Mouse (Mus musculus) liver, embryonic 14.5 days (tissue): ENCODE measurements around the gene Canx. TPM values are rescaled to one million over a fixed set of nuclear protein-coding genes. Genes with fewer than 3 reads are reported as not detected.
A peak's percentile ranks its signal among the peaks of the same experiment; 100 is the strongest.

ENCODE experiments used
- ATAC-seq: fragments of 200-750 bp; cut with Nextera tagmentation; 2 replicates; pipeline ENCODE4 v1.8.0; 2017; ENCODE audit warnings: moderate number of reproducible peaks, mild to moderate bottlenecking, moderate library complexity; ENCODE audit not compliant: insufficient read depth
- DNase-seq, 3 experiments: peaks; one replicate each; pipeline ENCODE4 v3.0.0-alpha.2; 2012 to 2013; ENCODE audit warnings: low read depth in 3 of 3, low spot score in 3 of 3
- H3K27ac ChIP-seq: fragments of 300-500 bp; sonication (generic); 2 replicates; pipeline ENCODE4 v1.5.1; 2014; ENCODE audit warnings: moderate library complexity, mild to moderate bottlenecking, control low read depth, inconsistent platforms
- H3K27me3 ChIP-seq: fragments of 300-500 bp; sonication (generic); 2 replicates; pipeline ENCODE4 v1.6.1; 2014; ENCODE audit warnings: mild to moderate bottlenecking, low read length, moderate library complexity; ENCODE audit not compliant: control insufficient read depth, insufficient read depth
- H3K36me3 ChIP-seq: fragments of 300-500 bp; sonication (generic); replicated peaks from 2 replicates; pipeline ENCODE4 v1.6.1; 2014; ENCODE audit warnings: low read depth; ENCODE audit not compliant: control insufficient read depth, insufficient read depth
- H3K4me1 ChIP-seq, 2 experiments: fragments of 200-500 bp in 1 of 2; fragments of 300-500 bp in 1 of 2; sonication (generic) in 1 of 2; replicated peaks; 2 replicates each; pipeline ENCODE4 v1.6.1; 2012 to 2014; ENCODE audit warnings: antibody characterized with exemption in 1 of 2, inconsistent platforms in 1 of 2, low read length in 1 of 2; ENCODE audit not compliant: control insufficient read depth in 2 of 2, insufficient read depth in 2 of 2
- H3K4me2 ChIP-seq: fragments of 300-500 bp; sonication (generic); 2 replicates; pipeline ENCODE4 v1.6.1; 2014; ENCODE audit warnings: low read depth, mild to moderate bottlenecking, control low read depth, moderate library complexity
- H3K4me3 ChIP-seq, 2 experiments: fragments of 200-500 bp in 1 of 2; fragments of 300-500 bp in 1 of 2; sonication (generic) in 1 of 2; 2 replicates each; pipeline ENCODE4 v1.5.1; 2012 to 2014; ENCODE audit warnings: low read depth in 2 of 2, low read length in 2 of 2, mild to moderate bottlenecking in 2 of 2, control low read depth in 1 of 2, inconsistent platforms in 1 of 2, moderate library complexity in 1 of 2; ENCODE audit not compliant: insufficient read depth in 1 of 2
- H3K9ac ChIP-seq: fragments of 300-500 bp; sonication (generic); replicated peaks from 2 replicates; pipeline ENCODE4 v1.6.1; 2014; ENCODE audit warnings: mild to moderate bottlenecking, control low read depth, moderate library complexity
- H3K9me3 ChIP-seq: fragments of 300-500 bp; sonication (generic); 2 replicates; pipeline ENCODE4 v1.6.1; 2016; ENCODE audit warnings: low read length, mixed read lengths; ENCODE audit not compliant: control insufficient read depth
- CTCF ChIP-seq: IDR thresholded peaks from 2 replicates; pipeline ENCODE4 v1.5.1; 2016; ENCODE audit warnings: antibody characterized with exemption, low read depth, control low read depth
- EP300 ChIP-seq: IDR thresholded peaks from 2 replicates; pipeline ENCODE4 v1.6.1; 2016; ENCODE audit warnings: antibody characterized with exemption, low read depth
- WGBS: fragments of 180-500 bp; shearing (Covaris S2); extraction: QIAGEN DNeasy Blood & Tissue Kit; methylation state at CpG from one replicate; pipeline ENCODE4 v1.1.7; 2014; ENCODE audit not compliant: insufficient replicate concordance; 5-methylcytosine and 5-hydroxymethylcytosine counted together
- polyA plus RNA-seq, 2 experiments: library from polyadenylated mRNA; depleted of rRNA in 1 of 2; stranded (reverse) in 1 of 2; unstranded in 1 of 2; fragments of >200 nt; fragmentation: Nextera tagmentation in 1 of 2; extraction: Ambion mirVana in 1 of 2; gene quantifications; 2 replicates each; pipeline versions ENCODE4 v1.2.1 to v1.2.3; 2012 to 2014

Canx gene
- polyA plus RNA-seq, 2 experiments: 91.6 to 136 TPM

DNA sequence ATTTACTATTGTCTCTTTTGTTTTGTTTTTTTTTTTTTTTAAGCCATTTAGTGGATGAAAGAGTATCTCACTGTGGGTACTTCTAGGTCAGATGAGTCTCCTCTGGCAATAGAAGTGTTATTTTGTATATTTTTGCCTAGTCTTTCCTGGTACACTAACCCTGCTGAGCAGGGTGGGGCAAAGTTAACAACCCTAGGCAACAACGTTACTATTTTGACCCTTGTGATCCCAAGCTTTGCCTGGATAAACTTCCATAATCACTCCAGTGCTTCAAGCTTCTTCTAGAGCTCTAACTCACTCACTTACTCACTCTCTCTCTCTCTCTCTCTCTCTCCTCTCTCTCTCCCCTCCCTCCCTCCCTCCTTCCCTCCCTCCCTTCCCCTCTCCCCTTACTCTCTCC lies 10.7 kb upstream of the Canx start:
- Histone ChIP-seq H3K36me3 (no peaks in the 10 kb centered on the region), H3K4me1 (no peaks in the 10 kb centered on the region), H3K27me3 (no peaks in the 10 kb centered on the region), H3K9ac (no peak overlapping the region), H3K4me3 (no peak overlapping the region), H3K27ac (no peak overlapping the region), H3K9me3 (no peaks in the 10 kb centered on the region), H3K4me2 (no peak overlapping the region)
- DNase-seq: no peak
- 44% methylated on average over 1 of the region's 1 CpGs for WGBS
- TF ChIP-seq CTCF (no peak), EP300 (no peak)
- ATAC-seq: no peak

DNA sequence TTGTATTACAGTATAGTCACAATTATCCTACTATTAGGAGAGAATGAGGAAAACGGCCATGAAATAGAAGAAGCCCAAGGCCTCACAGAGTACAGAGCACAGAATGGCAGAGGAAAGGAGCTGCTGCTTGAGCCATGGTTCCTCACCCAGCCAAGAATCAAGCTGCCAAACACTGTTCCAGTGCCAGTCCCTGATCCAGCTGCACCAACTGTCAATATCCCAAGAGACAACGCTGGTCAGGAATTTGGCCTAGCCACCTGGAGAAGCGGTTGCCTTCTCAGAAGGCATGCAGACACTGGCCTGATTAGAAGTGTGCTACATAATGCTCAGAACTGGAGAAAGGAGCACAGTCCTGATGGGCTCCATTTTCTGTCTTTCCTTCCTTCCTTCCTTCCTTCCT lies 7.7 kb upstream of the Canx start:
- no peaks in the 10 kb centered on the region; a peak in 2 of 4 replicates for H3K4me1 ChIP-seq
- no peak overlapping the region for H3K4me3 ChIP-seq
- no peaks in the 10 kb centered on the region for H3K9me3 ChIP-seq
- H3K9ac ChIP-seq: no peak overlapping the region
- no peaks in the 10 kb centered on the region for H3K27me3 ChIP-seq
- TF ChIP-seq CTCF (no peak), EP300 (no peak)
- no peak overlapping the region for H3K4me2 ChIP-seq
- DNase-seq: no peak
- ATAC-seq: no peak
- H3K36me3 ChIP-seq: no peaks in the 10 kb centered on the region
- H3K27ac ChIP-seq: no peak overlapping the region
- 76% methylated on average over 3 of the region's 3 CpGs for WGBS

DNA sequence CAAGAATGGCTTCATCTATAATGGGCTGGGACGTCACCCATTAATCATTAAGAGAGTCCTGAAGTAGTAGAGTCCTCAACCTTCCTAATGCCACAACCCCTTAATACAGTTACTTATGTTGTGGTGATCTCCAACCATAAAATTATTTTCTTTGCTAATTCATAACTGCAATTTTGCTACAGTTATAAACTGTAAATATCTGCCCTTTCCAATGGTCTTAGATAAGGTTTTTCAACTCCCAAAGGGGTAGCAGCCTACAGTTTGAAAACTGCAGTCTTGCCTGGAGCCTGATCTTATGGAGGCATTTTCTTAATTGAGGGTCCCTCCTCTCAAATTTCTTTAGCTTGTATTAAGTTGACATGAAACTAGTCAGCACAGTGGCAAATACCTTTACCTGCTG lies 3.9 kb upstream of the Canx start:
- Histone ChIP-seq H3K9ac (no peak overlapping the region), H3K27me3 (no peaks in the 10 kb centered on the region), H3K27ac (no peak overlapping the region), H3K4me2 (no peak overlapping the region), H3K9me3 (no peaks in the 10 kb centered on the region), H3K4me1 (peaks cover 7% of the 10 kb centered on the region in 2 experiments), H3K36me3 (no peaks in the 10 kb centered on the region), H3K4me3 (no peak overlapping the region)
- 72% methylated on average over 1 of the region's 1 CpGs for WGBS
- DNase-seq (no peak), ATAC-seq (no peak)
- TF ChIP-seq CTCF (no peak), EP300 (no peak)

DNA sequence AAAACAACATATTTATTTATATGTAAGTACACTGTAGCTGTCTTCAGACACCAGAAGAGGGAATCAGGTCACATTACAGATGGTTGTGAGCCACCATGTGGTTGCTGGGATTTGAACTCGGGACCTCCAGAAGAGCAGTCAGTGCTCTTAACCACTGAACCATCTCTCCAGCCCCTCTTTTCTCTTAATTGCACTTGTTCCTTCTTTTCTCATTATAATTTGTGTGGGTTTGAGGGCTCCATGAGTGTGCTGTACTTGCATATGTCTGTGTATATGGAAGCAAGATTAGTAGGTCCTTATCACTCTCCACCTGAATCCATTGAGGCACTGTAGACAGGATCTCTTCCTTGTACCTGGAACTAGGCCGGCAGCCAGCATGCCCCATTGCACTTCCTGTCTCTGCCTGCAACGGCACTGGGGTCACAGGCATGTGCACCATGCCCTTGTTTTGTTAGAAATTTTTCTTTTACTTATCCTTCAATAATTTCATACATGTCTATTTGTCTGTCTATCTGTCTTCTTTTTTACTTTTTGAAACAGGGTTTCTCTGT lies 2.7 kb upstream of the Canx start:
- H3K4me3 ChIP-seq: no peak overlapping the region
- TF ChIP-seq EP300 (no peak), CTCF (no peak)
- H3K27me3 ChIP-seq: no peaks in the 10 kb centered on the region
- no peak overlapping the region for H3K9ac ChIP-seq
- ATAC-seq: no peak
- no peak overlapping the region for H3K4me2 ChIP-seq
- peaks cover 12 to 13% of the 10 kb centered on the region in 2 experiments for H3K4me1 ChIP-seq
- WGBS: 56% methylated on average over 3 of the region's 3 CpGs
- no peak for DNase-seq
- no peak overlapping the region for H3K27ac ChIP-seq
- no peaks in the 10 kb centered on the region for H3K9me3 ChIP-seq
- H3K36me3 ChIP-seq: no peaks in the 10 kb centered on the region

DNA sequence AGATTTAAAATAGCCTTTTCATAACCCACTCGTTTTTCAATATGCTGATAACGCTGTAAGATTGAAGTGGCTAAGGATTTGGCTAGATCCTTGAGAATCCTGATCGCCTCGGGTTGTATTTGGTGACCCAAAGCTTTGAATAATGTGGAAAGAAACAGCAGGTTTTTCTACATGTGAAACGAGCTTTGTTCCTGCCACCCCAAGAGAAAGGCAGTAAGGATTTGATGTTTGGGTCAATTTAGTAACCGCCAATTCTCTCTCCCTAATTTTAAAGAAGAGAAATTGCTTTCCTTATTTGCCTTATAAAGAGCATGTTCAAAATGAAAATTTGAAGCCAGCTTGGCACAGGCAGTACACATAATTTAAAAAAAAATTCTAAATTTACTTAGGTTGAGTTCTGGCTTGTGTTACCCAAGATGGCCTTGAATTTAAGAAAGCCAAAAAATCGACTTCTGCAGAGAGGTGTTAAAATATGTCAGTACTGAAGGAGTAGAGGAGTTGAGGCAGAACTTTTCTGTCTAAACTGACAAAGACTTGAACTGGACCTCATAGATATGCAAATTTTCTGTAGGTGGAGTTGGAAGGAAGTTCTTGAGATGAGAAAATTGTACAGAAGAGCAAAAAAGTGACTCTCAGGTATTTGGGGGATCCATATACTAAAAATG lies 961 bp upstream of the Canx start:
- ATAC-seq (no peak), DNase-seq (peak in 2 of 3 experiments; percentile 9 to 31)
- 1% methylated on average over 7 of the region's 7 CpGs for WGBS
- Histone ChIP-seq H3K4me1 (peaks cover 23 to 24% of the 10 kb centered on the region in 2 experiments), H3K4me2 (peak overlapping the region; percentile 98), H3K27ac (peak overlapping the region; percentile 86), H3K9ac (peak overlapping the region; percentile 84), H3K27me3 (no peaks in the 10 kb centered on the region), H3K4me3 (peak overlapping the region; percentile 69 to 92), H3K36me3 (no peaks in the 10 kb centered on the region; the same call in 1 of the 2 replicates), H3K9me3 (no peaks in the 10 kb centered on the region)
- TF ChIP-seq EP300 (0 out of 2 replicates have a peak, but pooled peaks have one; percentile 8), CTCF (no peak)
